Mouse (Mus musculus): ENCODE data around the gene Smim24. TPM values are rescaled to one million over a fixed set of nuclear protein-coding genes. Genes with fewer than 3 reads are reported as not detected.
A peak's percentile ranks its signal among the peaks of the same experiment; 100 is the strongest.

Gene Smim24
- polyA plus RNA-seq, 1 experiment: 51.1 TPM

DNA sequence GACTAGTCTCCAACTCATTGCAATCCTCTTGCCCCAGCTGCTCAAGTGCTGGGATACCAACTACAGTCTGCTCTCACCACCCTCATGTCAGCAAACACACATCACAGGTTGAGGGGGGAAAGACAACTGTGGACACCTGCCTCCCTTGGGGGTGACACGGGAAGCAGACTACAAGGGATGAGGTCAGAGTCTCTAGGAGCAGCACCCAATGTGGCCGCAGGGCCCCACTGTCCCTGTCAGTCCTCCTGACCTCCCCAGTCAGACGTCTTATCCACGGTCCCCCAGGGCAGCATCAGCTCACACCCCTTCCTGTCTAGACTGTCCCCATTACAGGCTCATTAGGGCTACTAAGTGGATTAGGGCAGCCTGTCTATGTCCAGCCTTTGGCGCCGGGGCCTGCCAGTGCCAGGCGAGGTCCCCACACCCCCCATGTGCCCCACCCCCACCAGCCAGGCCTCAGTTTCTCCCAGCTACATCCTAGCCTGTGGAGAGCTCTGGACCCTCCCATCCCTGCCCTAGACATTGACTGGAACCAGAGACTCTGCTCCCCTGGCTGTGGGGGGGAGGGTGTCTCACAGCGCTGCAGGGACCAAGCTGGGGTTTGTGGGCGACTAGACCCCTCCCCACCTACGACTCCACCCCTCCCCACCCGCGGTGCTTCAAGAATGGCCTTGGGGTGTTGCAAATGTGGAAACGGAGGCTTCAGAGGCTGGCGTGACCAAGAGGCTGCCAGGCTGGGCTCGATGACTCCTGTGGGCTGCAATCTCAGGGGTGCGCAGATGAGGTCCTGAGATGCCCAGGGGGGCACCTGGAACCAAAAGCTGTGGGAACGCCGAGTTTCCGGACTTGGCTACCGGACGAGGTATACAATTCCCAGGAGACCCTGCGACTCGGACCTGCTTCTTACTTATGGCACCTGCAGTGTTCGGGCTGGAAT, 13.9 kb downstream of the Smim24 start:
- WGBS: 75% methylated on average over 24 of the region's 24 CpGs
- Histone ChIP-seq H3K4me3 (ENCODE audit: control insufficient read depth, insufficient read depth, low read length) (no peak overlapping the region), H3K4me1 (replicated peaks; ENCODE audit: control insufficient read depth, insufficient read depth, low read length) (peaks cover 10% of the 10 kb centered on the region), H3K27me3 (ENCODE audit: control insufficient read depth, insufficient read depth, low read length) (no peaks in the 10 kb centered on the region), H3K36me3 (ENCODE audit: control insufficient read depth, insufficient read depth, low read length) (no peaks in the 10 kb centered on the region), H3K27ac (ENCODE audit: control insufficient read depth, insufficient read depth, low read length) (no peak overlapping the region)
- DNase-seq: no peak
- TF ChIP-seq CTCF (IDR thresholded peaks at IDR 0.05; ENCODE audit: borderline replicate concordance, control insufficient read depth, extremely low read depth, insufficient read depth, low read length, poor library complexity) (no peak), POLR2A (IDR thresholded peaks at IDR 0.05; ENCODE audit: control insufficient read depth, extremely low read depth, insufficient read depth, low read length, poor library complexity) (no peak)

DNA sequence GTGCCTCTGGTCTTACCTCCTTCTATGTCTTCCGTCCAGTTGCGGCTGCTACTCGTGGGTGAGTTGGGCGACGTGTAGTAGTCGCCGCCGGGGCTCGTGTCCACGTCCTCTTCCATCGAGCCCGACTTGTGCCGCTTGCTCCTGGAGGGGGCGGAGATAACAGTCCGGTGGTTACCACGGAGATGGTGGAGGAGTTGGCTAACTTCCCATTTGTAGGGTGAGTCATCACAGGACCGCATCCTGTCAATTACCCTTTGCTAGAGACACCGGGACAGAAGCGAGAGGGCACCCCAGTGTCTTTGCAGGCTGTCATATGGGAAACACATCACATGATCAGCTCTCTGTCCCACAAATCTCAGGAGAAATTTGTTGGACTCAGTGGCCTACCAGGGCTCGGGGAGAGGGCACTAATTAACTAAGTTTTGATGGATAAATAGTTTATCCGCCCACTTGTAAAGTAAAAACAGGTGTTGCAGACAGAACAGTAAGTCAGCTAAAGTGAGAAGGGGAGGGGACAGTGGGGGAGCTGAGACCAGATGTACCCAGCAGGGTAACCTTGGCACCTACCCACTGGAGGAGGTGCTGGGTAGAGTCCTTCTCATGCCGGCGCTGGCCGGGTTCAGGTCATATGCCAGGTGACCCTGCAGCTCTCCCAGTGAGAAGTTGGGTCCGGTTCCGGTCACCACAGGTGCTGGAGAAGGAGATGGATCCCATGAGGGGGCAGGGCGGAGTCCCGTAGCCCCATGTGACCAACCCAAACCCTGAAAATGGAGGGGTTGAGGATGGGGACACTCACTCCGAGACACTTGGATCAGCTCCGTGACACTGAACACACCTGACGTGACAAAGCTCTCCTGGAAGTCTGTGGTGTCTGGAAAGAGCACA, 14.9 kb downstream of the Smim24 start:
- Histone ChIP-seq H3K4me3 (ENCODE audit: control insufficient read depth, insufficient read depth, low read length) (no peak overlapping the region), H3K27ac (ENCODE audit: control insufficient read depth, insufficient read depth, low read length) (no peak overlapping the region), H3K36me3 (ENCODE audit: control insufficient read depth, insufficient read depth, low read length) (no peaks in the 10 kb centered on the region), H3K4me1 (replicated peaks; ENCODE audit: control insufficient read depth, insufficient read depth, low read length) (peaks cover 10% of the 10 kb centered on the region), H3K27me3 (ENCODE audit: control insufficient read depth, insufficient read depth, low read length) (no peaks in the 10 kb centered on the region)
- 33% methylated on average over 31 of the region's 31 CpGs for WGBS
- TF ChIP-seq POLR2A (IDR thresholded peaks at IDR 0.05; ENCODE audit: control insufficient read depth, extremely low read depth, insufficient read depth, low read length, poor library complexity) (no peak), CTCF (IDR thresholded peaks at IDR 0.05; ENCODE audit: borderline replicate concordance, control insufficient read depth, extremely low read depth, insufficient read depth, low read length, poor library complexity) (0 out of 2 replicates have a peak, but pooled peaks have one; percentile 18)
- no peak for DNase-seq

DNA sequence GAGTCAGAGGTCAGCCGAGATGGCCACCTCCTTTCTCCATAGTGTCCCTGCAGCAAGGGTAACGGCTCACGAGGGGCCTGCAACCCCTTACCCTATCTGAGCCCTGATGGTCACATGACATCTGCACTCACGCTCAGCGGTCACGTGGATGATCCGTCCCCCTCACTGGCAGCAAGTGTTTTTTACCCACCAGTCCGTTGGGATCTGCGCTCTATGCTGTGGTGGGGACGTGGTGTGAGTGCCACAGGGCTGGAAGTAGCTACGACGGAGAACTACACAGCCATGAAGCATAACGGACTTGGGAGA, 15.5 kb downstream of the Smim24 start:
- Histone ChIP-seq H3K27me3 (ENCODE audit: control insufficient read depth, insufficient read depth, low read length) (no peaks in the 10 kb centered on the region), H3K36me3 (ENCODE audit: control insufficient read depth, insufficient read depth, low read length) (no peaks in the 10 kb centered on the region), H3K27ac (ENCODE audit: control insufficient read depth, insufficient read depth, low read length) (no peak overlapping the region), H3K4me1 (replicated peaks; ENCODE audit: control insufficient read depth, insufficient read depth, low read length) (peaks cover 10% of the 10 kb centered on the region), H3K4me3 (ENCODE audit: control insufficient read depth, insufficient read depth, low read length) (no peak overlapping the region)
- TF ChIP-seq POLR2A (IDR thresholded peaks at IDR 0.05; ENCODE audit: control insufficient read depth, extremely low read depth, insufficient read depth, low read length, poor library complexity) (no peak), CTCF (IDR thresholded peaks at IDR 0.05; ENCODE audit: borderline replicate concordance, control insufficient read depth, extremely low read depth, insufficient read depth, low read length, poor library complexity) (no peak)
- no peak for DNase-seq
- 89% methylated on average over 13 of the region's 13 CpGs for WGBS

DNA sequence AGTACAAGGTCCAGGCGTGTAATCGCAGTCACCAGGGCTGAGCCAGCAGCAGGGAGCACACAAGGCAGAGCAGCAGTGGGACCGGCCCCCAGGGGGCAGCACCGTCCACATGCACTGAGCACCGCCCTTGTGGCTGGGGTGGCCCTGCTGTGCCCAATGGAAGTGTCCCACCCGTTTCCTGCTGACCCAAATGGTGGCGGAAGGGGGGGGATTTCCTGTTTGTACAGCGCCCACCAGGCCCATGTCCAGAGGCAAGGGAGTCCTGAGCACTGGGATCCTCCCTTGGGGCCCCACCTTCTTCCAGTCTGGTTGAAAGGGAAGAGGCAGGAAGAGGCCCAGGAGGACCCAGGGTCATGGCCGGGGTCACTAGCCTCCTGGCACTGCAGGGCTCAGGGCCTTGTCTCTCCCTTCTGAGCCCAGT, 16.0 kb downstream of the Smim24 start:
- peak; percentile 69 for DNase-seq
- no peaks in the 10 kb centered on the region for H3K27me3 ChIP-seq (ENCODE audit: control insufficient read depth, insufficient read depth, low read length)
- H3K36me3 ChIP-seq (ENCODE audit: control insufficient read depth, insufficient read depth, low read length): no peaks in the 10 kb centered on the region
- H3K4me3 ChIP-seq (ENCODE audit: control insufficient read depth, insufficient read depth, low read length): no peak overlapping the region
- WGBS: 38% methylated on average over 9 of the region's 9 CpGs
- no peak overlapping the region for H3K27ac ChIP-seq (ENCODE audit: control insufficient read depth, insufficient read depth, low read length)
- peaks cover 14% of the 10 kb centered on the region for H3K4me1 ChIP-seq (replicated peaks; ENCODE audit: control insufficient read depth, insufficient read depth, low read length)
- TF ChIP-seq CTCF (IDR thresholded peaks at IDR 0.05; ENCODE audit: borderline replicate concordance, control insufficient read depth, extremely low read depth, insufficient read depth, low read length, poor library complexity): peak; percentile 80; the same call in 1 of the 2 replicates
- no peak for TF ChIP-seq POLR2A (IDR thresholded peaks at IDR 0.05; ENCODE audit: control insufficient read depth, extremely low read depth, insufficient read depth, low read length, poor library complexity)

DNA sequence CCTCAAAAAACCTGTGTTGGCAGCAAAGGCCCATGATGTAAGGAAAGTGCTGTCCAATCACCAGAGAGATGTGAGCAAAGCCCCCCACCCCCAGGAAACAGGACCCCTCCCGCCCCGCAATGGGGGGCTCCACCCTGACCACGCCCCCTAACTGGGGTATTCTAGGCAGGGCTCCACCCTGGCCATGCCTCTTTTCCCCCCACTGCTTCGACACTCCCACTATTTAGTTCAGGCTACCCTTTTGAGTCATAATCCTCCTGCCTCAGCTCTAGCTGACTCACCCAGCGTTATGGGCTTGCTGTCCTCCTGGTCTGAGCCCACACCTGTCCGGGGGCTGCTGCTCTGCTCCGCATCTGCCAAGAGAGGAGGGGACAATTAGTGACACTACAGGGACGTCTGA, 16.5 kb downstream of the Smim24 start:
- H3K36me3 ChIP-seq (ENCODE audit: control insufficient read depth, insufficient read depth, low read length): no peaks in the 10 kb centered on the region
- WGBS: 68% methylated on average over 8 of the region's 8 CpGs
- no peak for DNase-seq
- peaks cover 18% of the 10 kb centered on the region for H3K4me1 ChIP-seq (replicated peaks; ENCODE audit: control insufficient read depth, insufficient read depth, low read length)
- H3K27me3 ChIP-seq (ENCODE audit: control insufficient read depth, insufficient read depth, low read length): no peaks in the 10 kb centered on the region
- TF ChIP-seq CTCF (IDR thresholded peaks at IDR 0.05; ENCODE audit: borderline replicate concordance, control insufficient read depth, extremely low read depth, insufficient read depth, low read length, poor library complexity) (no peak), POLR2A (IDR thresholded peaks at IDR 0.05; ENCODE audit: control insufficient read depth, extremely low read depth, insufficient read depth, low read length, poor library complexity) (no peak)
- no peak overlapping the region for H3K27ac ChIP-seq (ENCODE audit: control insufficient read depth, insufficient read depth, low read length)
- no peak overlapping the region for H3K4me3 ChIP-seq (ENCODE audit: control insufficient read depth, insufficient read depth, low read length)

DNA sequence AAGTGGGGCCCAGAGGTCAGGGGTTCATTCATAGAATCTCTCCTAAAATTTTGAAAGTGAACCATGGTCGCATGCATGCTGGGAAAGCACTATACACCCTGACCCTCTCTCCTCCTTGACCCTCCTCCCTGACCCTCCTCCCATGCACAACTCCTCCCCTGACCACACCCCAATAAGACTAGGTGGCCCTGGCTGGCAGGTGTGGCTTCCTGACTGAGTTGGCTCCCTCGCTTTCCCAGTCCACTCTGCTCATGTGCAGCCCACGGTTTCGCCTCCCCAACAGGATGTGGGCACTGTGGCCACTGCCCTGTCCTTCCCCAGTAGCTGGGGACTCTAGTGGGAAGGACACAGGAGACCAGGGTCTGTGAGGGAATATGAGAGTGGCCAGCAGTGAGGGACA, 17.5 kb downstream of the Smim24 start:
- WGBS: 57% methylated on average over 4 of the region's 4 CpGs
- no peak for TF ChIP-seq CTCF (IDR thresholded peaks at IDR 0.05; ENCODE audit: borderline replicate concordance, control insufficient read depth, extremely low read depth, insufficient read depth, low read length, poor library complexity)
- TF ChIP-seq POLR2A (IDR thresholded peaks at IDR 0.05; ENCODE audit: control insufficient read depth, extremely low read depth, insufficient read depth, low read length, poor library complexity): no peak
- DNase-seq: no peak
- Histone ChIP-seq H3K4me3 (ENCODE audit: control insufficient read depth, insufficient read depth, low read length) (no peak overlapping the region), H3K27me3 (ENCODE audit: control insufficient read depth, insufficient read depth, low read length) (no peaks in the 10 kb centered on the region), H3K27ac (ENCODE audit: control insufficient read depth, insufficient read depth, low read length) (no peak overlapping the region), H3K4me1 (replicated peaks; ENCODE audit: control insufficient read depth, insufficient read depth, low read length) (peaks cover 14% of the 10 kb centered on the region), H3K36me3 (ENCODE audit: control insufficient read depth, insufficient read depth, low read length) (no peaks in the 10 kb centered on the region)

Measured in thymus, adult 2 months (tissue).